Mouse (Mus musculus) liver, embryonic 14.5 days (tissue): ENCODE measurements at regions not wholly inside any gene's neighbourhood (a gene's known extent, or its start where the extent isn't known, plus 50 kb on each side); places are given as distances from the start of the nearest gene placed in this dataset.

ENCODE experiments used
- CTCF ChIP-seq: IDR thresholded peaks from 2 replicates; pipeline ENCODE4 v1.5.1; 2016; ENCODE audit warnings: antibody characterized with exemption, low read depth, control low read depth
- EP300 ChIP-seq: IDR thresholded peaks from 2 replicates; pipeline ENCODE4 v1.6.1; 2016; ENCODE audit warnings: antibody characterized with exemption, low read depth

- TF ChIP-seq CTCF (no peak), EP300 (no peak)
Observed at GRCm38 (mm10) chr10:117491711-117492110, 111.9 kb upstream of the Cpsf6 start.
